Mouse (Mus musculus) limb, embryonic 12.5 days (tissue): ENCODE measurements around the gene Cplx3. TPM values are rescaled to one million over a fixed set of nuclear protein-coding genes. Genes with fewer than 3 reads are reported as not detected.

Source experiments
- ATAC-seq: fragments of 200-750 bp; cut with Nextera tagmentation; 2 replicates; pipeline ENCODE4 v1.8.0; 2017; ENCODE audit warnings: low read depth, moderate TSS enrichment; ENCODE audit not compliant: insufficient number of reproducible peaks, insufficient read depth, low FRiP score, low TSS enrichment
- H3K27ac ChIP-seq: fragments of 300-500 bp; sonication (generic); 2 replicates; pipeline ENCODE4 v1.5.1; 2016; ENCODE audit warnings: mild to moderate bottlenecking, moderate library complexity
- H3K27me3 ChIP-seq: fragments of 300-500 bp; sonication (generic); 2 replicates; pipeline ENCODE4 v1.6.1; 2016; ENCODE audit warnings: mild to moderate bottlenecking, moderate library complexity
- H3K36me3 ChIP-seq: fragments of 300-500 bp; sonication (generic); 2 replicates; pipeline ENCODE4 v1.6.1; 2016; ENCODE audit warnings: mild to moderate bottlenecking, moderate library complexity
- H3K4me1 ChIP-seq: fragments of 300-500 bp; sonication (generic); replicated peaks from 2 replicates; pipeline ENCODE4 v1.6.1; 2016
- H3K4me2 ChIP-seq: fragments of 300-500 bp; sonication (generic); 2 replicates; pipeline ENCODE4 v1.6.1; 2016; ENCODE audit warnings: mild to moderate bottlenecking, moderate library complexity
- H3K4me3 ChIP-seq: fragments of 300-500 bp; sonication (generic); replicated peaks from 2 replicates; pipeline ENCODE4 v1.5.1; 2016; ENCODE audit warnings: mild to moderate bottlenecking
- H3K9ac ChIP-seq: fragments of 300-500 bp; sonication (generic); replicated peaks from 2 replicates; pipeline ENCODE4 v1.6.1; 2016; ENCODE audit warnings: mild to moderate bottlenecking, moderate library complexity
- H3K9me3 ChIP-seq: fragments of 300-500 bp; sonication (generic); 2 replicates; pipeline ENCODE4 v1.6.1; 2016; ENCODE audit warnings: mild to moderate bottlenecking, moderate library complexity
- WGBS: fragments of 180-500 bp; shearing (Covaris S2); methylation state at CpG from one replicate; pipeline ENCODE4 v1.1.7; 2016; 5-methylcytosine and 5-hydroxymethylcytosine counted together
- polyA plus RNA-seq: library from polyadenylated mRNA; unstranded; fragments of >200 nt; fragmentation: Nextera tagmentation; extraction: Ambion mirVana; gene quantifications from 2 replicates; pipeline ENCODE4 v1.2.1, GENCODE M21; 2016

Gene Cplx3
- polyA plus RNA-seq, 1 experiment from 2014 or later: not detected

- ATAC-seq: no peak
- Histone ChIP-seq H3K27me3 (no peaks in the 10 kb centered on the region; the same call in 1 of the 2 replicates), H3K27ac (no peak overlapping the region), H3K4me2 (no peak overlapping the region), H3K9me3 (no peaks in the 10 kb centered on the region), H3K9ac (no peak overlapping the region), H3K4me3 (no peak overlapping the region), H3K4me1 (peaks cover 14% of the 10 kb centered on the region), H3K36me3 (no peaks in the 10 kb centered on the region)
- 86% methylated on average over 3 of the region's 3 CpGs for WGBS
These were observed 48.9 kb downstream of the Cplx3 start for GRCm38 (mm10) chr9:57557215-57557614.

GRCm38 (mm10) chr9:57554753-57555152, 51.3 kb downstream of the Cplx3 start:
- no peak overlapping the region for H3K4me3 ChIP-seq
- H3K36me3 ChIP-seq: peaks cover 10% of the 10 kb centered on the region
- H3K9me3 ChIP-seq: no peaks in the 10 kb centered on the region
- 34% methylated on average over 3 of the region's 3 CpGs for WGBS
- H3K4me1 ChIP-seq: peaks cover 7% of the 10 kb centered on the region
- H3K4me2 ChIP-seq: no peak overlapping the region
- H3K9ac ChIP-seq: no peak overlapping the region
- no peak for ATAC-seq
- no peak overlapping the region for H3K27ac ChIP-seq
- no peaks in the 10 kb centered on the region; the same call in 1 of the 2 replicates for H3K27me3 ChIP-seq

GRCm38 (mm10) chr9:57553119-57553518, 53.0 kb downstream of the Cplx3 start:
- Histone ChIP-seq H3K9me3 (no peaks in the 10 kb centered on the region), H3K4me1 (peaks cover 7% of the 10 kb centered on the region), H3K9ac (no peak overlapping the region), H3K4me3 (0 out of 2 replicates have a peak overlapping the region, but pooled peaks have one; percentile 67), H3K4me2 (no peak overlapping the region), H3K27me3 (no peaks in the 10 kb centered on the region), H3K27ac (no peak overlapping the region), H3K36me3 (peaks cover 27% of the 10 kb centered on the region)
- 74% methylated on average over 11 of the region's 11 CpGs for WGBS
- no peak for ATAC-seq

GRCm38 (mm10) chr9:57552139-57552887, 53.8 kb downstream of the Cplx3 start, which contains the start of gene Mpi:
Mpi (minus strand) TSS chr9:57552763.
- H3K4me3 ChIP-seq: peak within 1 kb of the TSS; percentile 67
- no peaks in the 10 kb centered on the region for H3K9me3 ChIP-seq
- no peak within 1 kb of the TSS for H3K27ac ChIP-seq
- WGBS: under 1% methylated on average over 28 of the region's 28 CpGs
- peak within 1 kb of the TSS; percentile 66 for H3K9ac ChIP-seq
- H3K36me3 ChIP-seq: peaks cover 35% of the 10 kb centered on the region
- no peaks in the 10 kb centered on the region for H3K27me3 ChIP-seq
- H3K4me1 ChIP-seq: peaks cover 7% of the 10 kb centered on the region
- H3K4me2 ChIP-seq: peak within 1 kb of the TSS; percentile 83
- peak; percentile 63; the same call in 1 of the 2 replicates for ATAC-seq

- peaks cover 55% of the 10 kb centered on the region for H3K36me3 ChIP-seq
These were observed 55.8 kb downstream of the Cplx3 start for GRCm38 (mm10) chr9:57550126-57550862.

More at GRCm38 (mm10) chr9:57550126-57550862, 55.8 kb downstream of the Cplx3 start:
- Histone ChIP-seq H3K4me1 (peaks cover 7% of the 10 kb centered on the region), H3K27ac (no peak overlapping the region), H3K27me3 (no peaks in the 10 kb centered on the region), H3K4me3 (no peak overlapping the region), H3K4me2 (no peak overlapping the region), H3K9ac (no peak overlapping the region), H3K9me3 (no peaks in the 10 kb centered on the region)
- ATAC-seq: no peak
- 87% methylated on average over 11 of the region's 11 CpGs for WGBS

Other genes with a start within 250 kb of the Cplx3 start
- 22.4 and 28.3 TPM in 2 replicates for gene Ppcdc, start 166.2 kb downstream of the Cplx3 start, polyA plus RNA-seq
- gene Scamp5, start 138.2 kb downstream of the Cplx3 start, polyA plus RNA-seq: 10.6 and 10.7 TPM in 2 replicates
- gene Rpp25, start 102.3 kb downstream of the Cplx3 start, polyA plus RNA-seq: 0.76 and 1.3 TPM in 2 replicates
- gene Cox5a, start 85.0 kb downstream of the Cplx3 start, polyA plus RNA-seq: 564 and 604 TPM in 2 replicates
- 20.6 and 20.8 TPM in 2 replicates for gene Fam219b, start 68.8 kb downstream of the Cplx3 start, polyA plus RNA-seq
- gene Mpi, start 53.5 kb downstream of the Cplx3 start, polyA plus RNA-seq: 56.8 and 58.0 TPM in 2 replicates
- 49.5 and 51.9 TPM in 2 replicates for gene Scamp2, start 45.3 kb downstream of the Cplx3 start, polyA plus RNA-seq
- 17.5 and 19.4 TPM in 2 replicates for gene Ulk3, start 16.8 kb downstream of the Cplx3 start, polyA plus RNA-seq
- 0.14 TPM in 1 of 2 replicates, not detected in the other for gene Lman1l, start 14.5 kb upstream of the Cplx3 start, polyA plus RNA-seq
- gene Csk, start 47.4 kb upstream of the Cplx3 start, polyA plus RNA-seq: 33.9 and 36.0 TPM in 2 replicates
- gene Cyp1a2, start 77.4 kb upstream of the Cplx3 start, polyA plus RNA-seq: not detected in 2 replicates
- gene Cyp1a1, start 81.6 kb upstream of the Cplx3 start, polyA plus RNA-seq: not detected in 2 replicates
- 41.4 and 42.1 TPM in 2 replicates for gene Edc3, start 102.3 kb upstream of the Cplx3 start, polyA plus RNA-seq
- 79.6 and 83.3 TPM in 2 replicates for gene Clk3, start 159.6 kb upstream of the Cplx3 start, polyA plus RNA-seq
- 19.0 and 22.4 TPM in 2 replicates for gene Arid3b, start 230.5 kb upstream of the Cplx3 start, polyA plus RNA-seq